Comparison of ENCODE assay signal across 19 mouse cellular contexts in genomic region chr8:64900645-64901044, GRCm38 (mm10).
"Had no signal": no experiment of that assay in that cellular context is flagged by ENCODE, and none has a peak within 500 bp of the region (broad histone marks: within the 10 kb centered on the region; RNA-seq: fewer than 3 reads in every experiment).

No protein-coding gene starts in this region.

- H3K27ac ChIP-seq: left cerebral cortex, adult 2 months; liver, embryonic 14.5 days; lung, embryonic 15.5 days; midbrain, embryonic 10.5 days; neural tube, embryonic 12.5 days; neural tube, embryonic 15.5 days; stomach, postnatal 0 days had no signal

- H3K9me3 ChIP-seq: lung, embryonic 15.5 days; megakaryocyte, embryonic 14.5 days; midbrain, embryonic 10.5 days; neural tube, embryonic 12.5 days; neural tube, embryonic 15.5 days had no signal

- DNase-seq: layer of hippocampus, postnatal 36 days; lung, adult 18-20 months; lung, postnatal 10 days; lung, postnatal 36 days; midbrain, embryonic 14.5 days; right cerebral cortex, adult 18-20 months; right cerebral cortex, postnatal 14 days; right cerebral cortex, postnatal 4 days; thymus, adult 2 months; thymus, postnatal 14 days; thymus, postnatal 4 days had no signal

- H3K9ac ChIP-seq: liver, embryonic 14.5 days; lung, embryonic 15.5 days; neural tube, embryonic 12.5 days; neural tube, embryonic 15.5 days had no signal

- H3K36me3 ChIP-seq: lung, embryonic 15.5 days; midbrain, embryonic 10.5 days; neural tube, embryonic 12.5 days; neural tube, embryonic 15.5 days had no signal

- H3K27me3 ChIP-seq: lung, embryonic 15.5 days; neural tube, embryonic 12.5 days; neural tube, embryonic 15.5 days had no signal

- H3K4me2 ChIP-seq: lung, embryonic 15.5 days; neural tube, embryonic 12.5 days; neural tube, embryonic 15.5 days had no signal

- H3K4me3 ChIP-seq: left cerebral cortex, adult 2 months; lung, embryonic 15.5 days; megakaryocyte, embryonic 14.5 days; midbrain, embryonic 10.5 days; neural tube, embryonic 12.5 days; neural tube, embryonic 15.5 days had no signal

- H3K4me1 ChIP-seq: megakaryocyte, embryonic 14.5 days; neural tube, embryonic 12.5 days had no signal
